Mouse (Mus musculus) adrenal gland, adult 8-10 months (tissue): Measurements from ENCODE around the gene Cisd3. TPM values are rescaled to one million over a fixed set of nuclear protein-coding genes. Genes with fewer than 3 reads are reported as not detected.

Experiments used
- DNase-seq: peaks from one replicate; pipeline ENCODE4 v3.0.0; 2022
- total RNA-seq, 4 experiments: library from RNA; stranded (reverse); gene quantifications; 2 replicates each; pipeline ENCODE4 v1.2.4; 2022

The Cisd3 gene
- total RNA-seq, 4 experiments from 2014 or later = 153 to 194 (median 169) TPM

GRCm38 (mm10) chr11:97663528-97664338 lies 21.9 kb upstream of the Cisd3 start:
- DNase-seq = no peak

GRCm38 (mm10) chr11:97664339-97664665 lies 21.3 kb upstream of the Cisd3 start:
- DNase-seq = no peak

- DNase-seq = no peak
These were observed 20.8 kb upstream of the Cisd3 start for GRCm38 (mm10) chr11:97664771-97665240.

- DNase-seq = no peak
These were observed 20.2 kb upstream of the Cisd3 start for GRCm38 (mm10) chr11:97665431-97665830.

GRCm38 (mm10) chr11:97666221-97666620 lies 19.4 kb upstream of the Cisd3 start:
- no peak for DNase-seq

- no peak for DNase-seq
These were observed 18.8 kb upstream of the Cisd3 start for GRCm38 (mm10) chr11:97666794-97667193.

- DNase-seq = no peak
These were observed 17.5 kb upstream of the Cisd3 start for GRCm38 (mm10) chr11:97668160-97668559.

GRCm38 (mm10) chr11:97669268-97669667 lies 16.4 kb upstream of the Cisd3 start:
- DNase-seq = no peak

- no peak for DNase-seq
These were observed 15.8 kb upstream of the Cisd3 start for GRCm38 (mm10) chr11:97669829-97670228.

GRCm38 (mm10) chr11:97670234-97671176 lies 15.1 kb upstream of the Cisd3 start:
- no peak for DNase-seq

- DNase-seq = no peak
These were observed 14.5 kb upstream of the Cisd3 start for GRCm38 (mm10) chr11:97671177-97671527.

- DNase-seq = no peak
These were observed 12.5 kb upstream of the Cisd3 start for GRCm38 (mm10) chr11:97673148-97673547.

- no peak for DNase-seq
These were observed 9.4 kb upstream of the Cisd3 start for GRCm38 (mm10) chr11:97676050-97676754.

- DNase-seq = no peak
These were observed 8.2 kb upstream of the Cisd3 start for GRCm38 (mm10) chr11:97677381-97677780.

- DNase-seq = no peak
These were observed 7.8 kb upstream of the Cisd3 start for GRCm38 (mm10) chr11:97677842-97678241.

GRCm38 (mm10) chr11:97678301-97678700 lies 7.3 kb upstream of the Cisd3 start:
- DNase-seq = no peak

- DNase-seq = no peak
These were observed 5.2 kb upstream of the Cisd3 start for GRCm38 (mm10) chr11:97680430-97680829.

GRCm38 (mm10) chr11:97682504-97683055 lies 3.0 kb upstream of the Cisd3 start:
- no peak for DNase-seq

- DNase-seq = no peak
These were observed 1.5 kb upstream of the Cisd3 start for GRCm38 (mm10) chr11:97684063-97684680.

GRCm38 (mm10) chr11:97684766-97685165 lies 860 bp upstream of the Cisd3 start:
- no peak for DNase-seq

- no peak for DNase-seq
These were observed 789 bp downstream of the Cisd3 start for GRCm38 (mm10) chr11:97686322-97686908.

GRCm38 (mm10) chr11:97687061-97687460 lies 1.4 kb downstream of the Cisd3 start:
- DNase-seq = no peak
